Mouse (Mus musculus): ENCODE data around the gene Pfkp. TPM values are rescaled to one million over a fixed set of nuclear protein-coding genes. Genes with fewer than 3 reads are reported as not detected.
A peak's percentile ranks its signal among the peaks of the same experiment; 100 is the strongest.

The Pfkp gene
- polyA plus RNA-seq, 1 experiment from 2014 or later: 121 TPM

DNA sequence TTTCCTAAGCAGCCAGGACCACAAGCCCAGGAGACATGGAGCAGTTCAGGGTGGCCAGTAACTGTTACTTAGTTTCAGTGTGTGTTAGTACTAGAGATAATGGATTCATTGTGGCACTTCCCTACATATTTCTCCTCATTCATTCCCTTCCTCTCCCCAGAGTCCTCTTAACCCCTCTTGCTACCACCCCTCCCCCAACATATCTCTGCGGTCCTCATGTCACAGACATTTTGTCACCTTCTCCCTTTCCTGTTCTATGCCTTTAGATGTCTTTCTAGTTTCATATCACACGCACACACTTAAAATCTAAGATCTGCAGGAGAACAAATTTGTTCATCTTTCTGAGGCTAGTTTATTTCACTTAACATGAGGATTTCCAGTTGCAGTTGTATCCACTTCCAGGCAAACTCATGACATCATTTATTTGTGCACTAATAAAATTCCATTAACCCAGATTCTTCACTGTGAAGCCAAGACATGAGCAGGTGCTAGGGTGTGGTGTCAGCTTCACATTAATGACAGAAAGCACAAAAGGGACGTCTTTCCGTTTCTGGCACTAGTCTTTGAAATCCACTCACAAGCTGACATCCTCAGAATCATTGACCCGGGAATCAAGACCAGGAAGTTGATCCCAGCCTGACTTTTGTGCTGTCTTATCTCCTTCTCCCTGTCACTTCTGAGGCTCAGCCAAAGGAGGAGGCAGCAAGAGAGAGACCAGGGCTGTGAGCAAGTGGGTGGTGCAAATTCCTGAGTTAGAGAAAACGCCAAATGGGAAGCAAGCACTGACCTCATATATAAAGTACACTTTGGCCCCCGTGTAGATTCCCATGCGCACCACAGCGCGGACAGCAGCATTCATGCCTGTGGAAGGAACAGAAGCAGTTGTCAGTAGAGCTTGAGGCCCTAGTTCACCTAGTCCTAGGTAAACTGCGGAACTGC is 13.2 kb downstream of the Pfkp start:
- Histone ChIP-seq H3K27ac (peak overlapping the region; percentile 76), H3K4me3 (no peak overlapping the region), H3K4me1 (peaks cover 77% of the 10 kb centered on the region), H3K9me3 (no peaks in the 10 kb centered on the region), H3K27me3 (ENCODE audit: insufficient read depth, poor library complexity, severe bottlenecking) (no peaks in the 10 kb centered on the region), H3K36me3 (no peaks in the 10 kb centered on the region)
- DNase-seq (ENCODE audit: low spot score): peak; percentile 82
- 24% methylated on average over 11 of the region's 11 CpGs for WGBS

DNA sequence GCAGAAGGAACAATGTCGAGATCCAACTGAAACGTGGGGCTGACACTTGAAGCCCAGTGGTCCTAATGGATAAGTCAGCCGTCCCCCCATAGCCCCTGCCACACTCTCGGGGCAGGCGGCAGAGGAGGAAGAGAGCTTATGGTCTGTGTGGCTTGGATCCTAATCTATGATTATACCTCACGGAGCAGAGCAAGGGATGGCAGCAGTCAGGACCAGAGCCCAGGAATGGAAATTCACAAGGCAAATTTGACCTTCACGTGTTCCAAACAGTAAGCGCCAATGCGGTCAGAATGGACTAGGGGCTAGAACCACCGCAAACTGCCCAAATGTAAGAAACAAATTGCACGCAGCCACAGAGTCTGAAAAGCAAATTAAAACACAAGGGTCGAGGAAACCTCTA is 14.5 kb downstream of the Pfkp start:
- H3K27ac ChIP-seq: peak overlapping the region; percentile 7; the same call in 1 of the 2 replicates

DNA sequence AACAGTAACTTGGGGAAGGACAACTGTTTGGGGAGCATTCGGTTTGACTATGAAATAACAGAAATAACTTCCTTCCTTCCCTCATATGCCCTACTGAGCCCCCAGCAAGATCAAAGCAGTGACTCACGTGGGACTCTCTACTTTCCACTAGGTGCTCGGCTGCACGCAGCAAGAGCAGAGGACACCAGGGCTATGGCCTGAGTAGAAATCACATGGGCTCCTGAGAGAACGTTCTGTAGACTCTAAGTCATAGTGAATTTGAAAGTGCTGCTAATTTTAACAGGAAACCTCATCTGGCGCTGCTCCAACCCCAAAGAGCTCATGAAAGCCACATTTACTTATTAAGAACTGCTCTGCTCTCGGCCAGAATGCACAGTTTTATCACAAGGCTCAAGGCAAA is 15.1 kb downstream of the Pfkp start:
- WGBS: 30% methylated on average over 7 of the region's 7 CpGs
- DNase-seq (ENCODE audit: low spot score): no peak
- peaks cover 83% of the 10 kb centered on the region for H3K4me1 ChIP-seq
- H3K27me3 ChIP-seq (ENCODE audit: insufficient read depth, poor library complexity, severe bottlenecking): no peaks in the 10 kb centered on the region
- H3K36me3 ChIP-seq: no peaks in the 10 kb centered on the region
- peak overlapping the region; percentile 7 for H3K27ac ChIP-seq
- H3K4me3 ChIP-seq: no peak overlapping the region
- H3K9me3 ChIP-seq: no peaks in the 10 kb centered on the region

More for the DNA sequence above, 14.5 kb downstream of the Pfkp start:
- H3K4me1 ChIP-seq: peaks cover 86% of the 10 kb centered on the region
- H3K4me3 ChIP-seq: no peak overlapping the region
- DNase-seq (ENCODE audit: low spot score): no peak
- WGBS: 71% methylated on average over 12 of the region's 12 CpGs
- H3K9me3 ChIP-seq: no peaks in the 10 kb centered on the region
- no peaks in the 10 kb centered on the region for H3K36me3 ChIP-seq
- no peaks in the 10 kb centered on the region for H3K27me3 ChIP-seq (ENCODE audit: insufficient read depth, poor library complexity, severe bottlenecking)

DNA sequence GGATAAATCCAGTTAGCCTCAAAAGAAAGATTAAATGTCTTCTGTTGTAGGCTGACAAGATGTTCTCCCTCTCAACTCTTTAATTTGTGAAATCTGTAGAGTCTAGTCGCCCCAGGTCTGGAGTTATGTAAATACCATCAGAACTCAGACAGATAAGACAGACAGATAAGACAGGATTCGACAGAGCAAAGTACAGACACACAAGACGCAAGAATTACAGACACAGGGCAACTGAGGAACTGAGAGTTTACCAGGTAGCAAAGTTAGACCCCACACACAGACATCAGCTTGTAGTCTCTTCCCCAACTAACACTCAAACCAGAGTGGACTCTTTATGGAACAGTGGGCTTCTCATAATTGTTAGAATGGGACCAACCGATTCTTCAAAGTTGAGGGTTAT is 15.6 kb downstream of the Pfkp start:
- H3K36me3 ChIP-seq: no peaks in the 10 kb centered on the region
- H3K27me3 ChIP-seq (ENCODE audit: insufficient read depth, poor library complexity, severe bottlenecking): no peaks in the 10 kb centered on the region
- DNase-seq (ENCODE audit: low spot score): no peak
- H3K4me3 ChIP-seq: no peak overlapping the region
- H3K9me3 ChIP-seq: no peaks in the 10 kb centered on the region
- H3K27ac ChIP-seq: peak overlapping the region; percentile 7; the same call in 1 of the 2 replicates
- 45% methylated on average over 4 of the region's 4 CpGs for WGBS
- peaks cover 80% of the 10 kb centered on the region for H3K4me1 ChIP-seq

DNA sequence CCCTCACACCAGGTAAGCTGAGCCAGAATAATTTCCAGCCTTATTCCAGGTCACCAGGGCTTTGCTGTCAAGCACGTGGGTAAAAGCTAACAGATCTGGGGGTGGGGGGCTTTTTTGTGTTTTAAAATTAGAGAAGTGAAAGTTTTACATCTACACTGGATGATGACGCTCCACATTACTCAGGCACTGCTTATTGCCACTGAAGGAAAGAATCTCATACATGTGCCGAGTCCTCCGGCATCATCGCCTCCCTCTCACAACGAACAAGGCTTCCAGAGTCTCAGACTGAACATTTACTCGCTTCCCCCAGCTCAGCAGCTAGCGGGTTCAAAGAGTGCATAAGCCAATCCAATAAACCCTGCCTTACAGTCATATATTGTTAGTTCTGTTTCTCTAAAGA is 16.1 kb downstream of the Pfkp start:
- 60% methylated on average over 8 of the region's 8 CpGs for WGBS
- Histone ChIP-seq H3K36me3 (no peaks in the 10 kb centered on the region), H3K27ac (peak overlapping the region; percentile 22; the same call in 1 of the 2 replicates), H3K9me3 (no peaks in the 10 kb centered on the region), H3K27me3 (ENCODE audit: insufficient read depth, poor library complexity, severe bottlenecking) (no peaks in the 10 kb centered on the region), H3K4me3 (no peak overlapping the region), H3K4me1 (peaks cover 76% of the 10 kb centered on the region)
- no peak for DNase-seq (ENCODE audit: low spot score)

GRCm38 (mm10) chr13:6631772-6632510 is 16.6 kb downstream of the Pfkp start:
- H3K36me3 ChIP-seq: no peaks in the 10 kb centered on the region
- no peaks in the 10 kb centered on the region for H3K27me3 ChIP-seq (ENCODE audit: insufficient read depth, poor library complexity, severe bottlenecking)
- peak overlapping the region; percentile 22; the same call in 1 of the 2 replicates for H3K27ac ChIP-seq
- DNase-seq (ENCODE audit: low spot score): no peak
- WGBS: 77% methylated on average over 12 of the region's 12 CpGs
- H3K4me3 ChIP-seq: no peak overlapping the region
- peaks cover 70% of the 10 kb centered on the region for H3K4me1 ChIP-seq
- H3K9me3 ChIP-seq: no peaks in the 10 kb centered on the region

- no peak for DNase-seq (ENCODE audit: low spot score)
- 90% methylated on average over 5 of the region's 5 CpGs for WGBS
- H3K9me3 ChIP-seq: no peaks in the 10 kb centered on the region
- no peak overlapping the region for H3K4me3 ChIP-seq
- H3K36me3 ChIP-seq: no peaks in the 10 kb centered on the region
- peaks cover 60% of the 10 kb centered on the region for H3K4me1 ChIP-seq
- no peaks in the 10 kb centered on the region for H3K27me3 ChIP-seq (ENCODE audit: insufficient read depth, poor library complexity, severe bottlenecking)
- peak overlapping the region; percentile 52; the same call in 1 of the 2 replicates for H3K27ac ChIP-seq
Observed at GRCm38 (mm10) chr13:6630660-6631059, 17.9 kb downstream of the Pfkp start.

DNA sequence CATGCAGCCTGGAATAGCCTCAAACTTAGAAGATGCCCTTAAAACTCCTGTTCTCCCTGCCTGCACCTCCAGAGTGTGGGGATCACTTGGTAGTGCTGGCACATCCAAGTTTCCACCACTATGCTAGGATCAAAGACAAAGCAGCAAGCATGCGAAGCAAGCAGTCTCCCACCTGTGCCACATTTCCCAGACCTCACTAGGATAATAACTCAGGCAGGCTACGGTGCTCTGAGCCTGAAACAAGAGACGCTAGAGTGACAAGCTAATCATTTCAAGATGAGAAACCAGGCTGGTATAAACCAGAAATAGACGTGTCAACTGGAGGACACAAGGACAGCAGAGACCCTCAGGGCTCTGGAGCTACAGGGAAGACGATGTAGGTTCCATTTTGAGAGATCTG is 18.6 kb downstream of the Pfkp start:
- Histone ChIP-seq H3K9me3 (no peaks in the 10 kb centered on the region), H3K36me3 (no peaks in the 10 kb centered on the region), H3K4me1 (peaks cover 56% of the 10 kb centered on the region), H3K27me3 (ENCODE audit: insufficient read depth, poor library complexity, severe bottlenecking) (no peaks in the 10 kb centered on the region), H3K27ac (no peak overlapping the region), H3K4me3 (no peak overlapping the region)
- no peak for DNase-seq (ENCODE audit: low spot score)
- 41% methylated on average over 5 of the region's 5 CpGs for WGBS

DNA sequence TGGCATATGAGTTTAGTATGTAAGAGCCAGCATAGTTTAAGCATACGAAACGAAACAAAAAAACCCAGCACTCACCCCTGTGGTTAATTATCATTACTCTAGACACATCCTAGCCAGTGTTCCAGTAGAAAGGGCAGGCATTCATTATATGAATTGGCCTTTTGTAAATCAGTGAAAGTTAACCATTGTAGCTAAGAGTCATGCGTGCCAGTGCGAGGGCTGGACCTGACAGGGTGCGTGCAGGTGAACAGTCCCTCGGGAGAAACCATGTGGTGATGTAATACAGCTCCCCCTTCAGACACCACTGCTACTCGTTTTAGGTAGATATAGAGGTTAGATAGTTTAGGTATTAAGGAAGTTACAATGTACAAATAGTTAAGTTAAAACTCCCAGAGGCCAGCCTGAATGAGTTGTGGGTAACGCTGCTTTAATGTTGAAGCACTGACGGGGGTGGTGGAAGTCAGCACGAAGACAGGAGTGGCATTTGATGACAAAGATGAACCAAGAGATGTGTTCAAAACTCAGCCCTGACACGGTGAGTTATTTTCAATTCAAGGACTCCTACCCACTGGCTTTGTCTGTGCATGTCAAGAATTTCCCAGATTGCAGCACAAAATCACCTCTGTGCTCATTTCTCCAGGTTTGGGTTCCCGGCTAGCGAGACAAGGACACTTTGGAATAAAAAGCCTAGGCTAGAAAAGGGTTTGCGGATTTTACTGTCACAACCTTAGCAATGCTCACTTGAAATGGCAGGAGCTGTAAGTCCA is 19.4 kb downstream of the Pfkp start:
- Histone ChIP-seq H3K27me3 (ENCODE audit: insufficient read depth, poor library complexity, severe bottlenecking) (no peaks in the 10 kb centered on the region), H3K36me3 (0 out of 2 replicates have a peak, but pooled peaks cover 3% of the 10 kb centered on the region), H3K4me3 (no peak overlapping the region), H3K9me3 (no peaks in the 10 kb centered on the region), H3K27ac (0 out of 2 replicates have a peak overlapping the region, but pooled peaks have one; percentile 22), H3K4me1 (peaks cover 49% of the 10 kb centered on the region)
- no peak for DNase-seq (ENCODE audit: low spot score)
- 86% methylated on average over 14 of the region's 14 CpGs for WGBS

GRCm38 (mm10) chr13:6628261-6628660 is 20.3 kb downstream of the Pfkp start:
- H3K4me1 ChIP-seq: peaks cover 40% of the 10 kb centered on the region
- WGBS: 78% methylated on average over 3 of the region's 3 CpGs
- no peak overlapping the region for H3K27ac ChIP-seq
- no peaks in the 10 kb centered on the region for H3K9me3 ChIP-seq
- no peak overlapping the region for H3K4me3 ChIP-seq
- H3K36me3 ChIP-seq: 0 out of 2 replicates have a peak, but pooled peaks cover 7% of the 10 kb centered on the region
- DNase-seq (ENCODE audit: low spot score): no peak
- H3K27me3 ChIP-seq (ENCODE audit: insufficient read depth, poor library complexity, severe bottlenecking): no peaks in the 10 kb centered on the region

DNA sequence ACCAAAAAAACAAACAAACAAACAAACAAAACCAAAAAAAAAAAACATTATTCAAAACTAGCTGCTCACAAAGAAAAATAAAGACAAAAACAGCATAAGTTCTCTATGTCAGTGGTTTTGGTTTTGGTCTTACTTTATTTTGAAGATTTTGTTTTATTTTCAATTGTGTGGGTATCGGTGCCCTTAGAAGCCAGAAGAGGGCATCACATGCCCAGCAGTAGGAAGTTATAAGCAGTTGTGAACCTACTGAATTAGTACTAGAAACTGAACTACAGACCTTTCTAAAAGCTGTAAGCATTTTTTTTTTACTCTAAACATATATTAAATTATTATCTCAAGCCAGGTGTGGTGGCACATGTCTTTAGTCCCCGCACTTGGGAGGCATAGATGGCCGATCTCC is 21.2 kb downstream of the Pfkp start:
- Histone ChIP-seq H3K36me3 (peaks cover 15% of the 10 kb centered on the region; the same call in 1 of the 2 replicates), H3K27me3 (ENCODE audit: insufficient read depth, poor library complexity, severe bottlenecking) (no peaks in the 10 kb centered on the region), H3K4me3 (no peak overlapping the region), H3K4me1 (peaks cover 30% of the 10 kb centered on the region), H3K27ac (no peak overlapping the region), H3K9me3 (no peaks in the 10 kb centered on the region)
- DNase-seq (ENCODE audit: low spot score): no peak
- WGBS: 93% methylated on average over 3 of the region's 3 CpGs

- Histone ChIP-seq H3K4me3 (no peak overlapping the region), H3K36me3 (peaks cover 23% of the 10 kb centered on the region; the same call in 1 of the 2 replicates), H3K27ac (no peak overlapping the region), H3K4me1 (peaks cover 23% of the 10 kb centered on the region), H3K27me3 (ENCODE audit: insufficient read depth, poor library complexity, severe bottlenecking) (no peaks in the 10 kb centered on the region), H3K9me3 (no peaks in the 10 kb centered on the region)
- WGBS: 62% methylated on average over 4 of the region's 4 CpGs
- no peak for DNase-seq (ENCODE audit: low spot score)
Observed at GRCm38 (mm10) chr13:6626508-6627114, 22.0 kb downstream of the Pfkp start.
